Mouse (Mus musculus): ENCODE results near the gene Plekha5. TPM values are rescaled to one million over a fixed set of nuclear protein-coding genes. Genes with fewer than 3 reads are reported as not detected.
"Not testable (repeated sequence)": the region's sequence is repeated elsewhere in the genome, so short reads cannot be mapped to it uniquely, and the experiment has no call there.

Plekha5 gene
- total and polyA plus RNA-seq, 2 experiments from 2014 or later, result 24.2 to 28.8 TPM

- Histone ChIP-seq H3K9ac (replicated peaks; ENCODE audit: low read length, poor library complexity, severe bottlenecking) (no peak overlapping the region), H3K9me3 (ENCODE audit: low read length) (no peaks in the 10 kb centered on the region), H3K36me3 (ENCODE audit: insufficient read depth, low read length) (peaks cover 32% of the 10 kb centered on the region), H3K27ac (ENCODE audit: low read depth, low read length) (no peak overlapping the region), H3K4me2 (ENCODE audit: low read depth, low read length, poor library complexity, severe bottlenecking) (no peak overlapping the region), H3K4me3 (ENCODE audit: low read depth, low read length) (no peak overlapping the region), H3K4me1 (ENCODE audit: insufficient read depth, low read length) (no peaks in the 10 kb centered on the region), H3K27me3 (ENCODE audit: insufficient read depth, low read length) (no peaks in the 10 kb centered on the region)
- 94% methylated on average over 3 of the region's 3 CpGs for WGBS
- DNase-seq (ENCODE audit: low spot score), result no peak
- ATAC-seq (ENCODE audit: low FRiP score), result no peak
- no peak for TF ChIP-seq CTCF (IDR thresholded peaks at IDR 0.05)
Measured at GRCm38 (mm10) chr6:140574943-140575342, 151.1 kb downstream of the Plekha5 start.

GRCm38 (mm10) chr6:140576133-140576532 lies 152.3 kb downstream of the Plekha5 start:
- H3K4me1 ChIP-seq (ENCODE audit: insufficient read depth, low read length), result no peaks in the 10 kb centered on the region
- WGBS, result 92% methylated on average over 8 of the region's 8 CpGs
- DNase-seq (ENCODE audit: low spot score), result no peak
- no peak for TF ChIP-seq CTCF (IDR thresholded peaks at IDR 0.05)
- no peak overlapping the region for H3K27ac ChIP-seq (ENCODE audit: low read depth, low read length)
- H3K4me3 ChIP-seq (ENCODE audit: low read depth, low read length), result no peak overlapping the region
- no peak overlapping the region for H3K9ac ChIP-seq (replicated peaks; ENCODE audit: low read length, poor library complexity, severe bottlenecking)
- no peak overlapping the region for H3K4me2 ChIP-seq (ENCODE audit: low read depth, low read length, poor library complexity, severe bottlenecking)
- H3K9me3 ChIP-seq (ENCODE audit: low read length), result no peaks in the 10 kb centered on the region
- H3K36me3 ChIP-seq (ENCODE audit: insufficient read depth, low read length), result peaks cover 32% of the 10 kb centered on the region
- ATAC-seq (ENCODE audit: low FRiP score), result no peak
- H3K27me3 ChIP-seq (ENCODE audit: insufficient read depth, low read length), result no peaks in the 10 kb centered on the region

GRCm38 (mm10) chr6:140576961-140577821 lies 153.3 kb downstream of the Plekha5 start:
- 63% methylated on average over 18 of the region's 18 CpGs for WGBS
- TF ChIP-seq CTCF (IDR thresholded peaks at IDR 0.05), result peak; percentile 43
- Histone ChIP-seq H3K36me3 (ENCODE audit: insufficient read depth, low read length) (peaks cover 36% of the 10 kb centered on the region), H3K4me1 (ENCODE audit: insufficient read depth, low read length) (no peaks in the 10 kb centered on the region), H3K27ac (ENCODE audit: low read depth, low read length) (no peak overlapping the region), H3K9ac (replicated peaks; ENCODE audit: low read length, poor library complexity, severe bottlenecking) (no peak overlapping the region), H3K27me3 (ENCODE audit: insufficient read depth, low read length) (no peaks in the 10 kb centered on the region), H3K4me2 (ENCODE audit: low read depth, low read length, poor library complexity, severe bottlenecking) (no peak overlapping the region), H3K9me3 (ENCODE audit: low read length) (no peaks in the 10 kb centered on the region), H3K4me3 (ENCODE audit: low read depth, low read length) (no peak overlapping the region)
- ATAC-seq (ENCODE audit: low FRiP score) (no peak), DNase-seq (ENCODE audit: low spot score) (no peak)

DNA sequence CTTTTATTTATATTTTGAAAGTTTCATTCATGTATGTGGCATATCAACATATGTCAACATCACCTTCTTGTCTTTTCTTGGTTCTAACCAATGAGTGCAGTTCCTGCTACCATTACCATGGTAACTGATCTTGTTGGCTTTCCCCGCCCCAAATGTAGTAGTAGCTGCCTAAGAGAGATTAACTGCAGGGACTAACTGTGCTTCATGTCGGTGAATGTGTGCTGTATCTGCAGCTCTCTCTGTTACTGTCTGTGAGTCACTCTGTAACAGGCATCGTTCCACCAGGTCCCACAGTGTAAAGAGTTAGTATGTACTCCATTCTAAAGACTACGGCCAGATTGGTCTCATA lies 153.9 kb downstream of the Plekha5 start:
- Histone ChIP-seq H3K4me3 (ENCODE audit: low read depth, low read length) (no peak overlapping the region), H3K36me3 (ENCODE audit: insufficient read depth, low read length) (peaks cover 35% of the 10 kb centered on the region), H3K27ac (ENCODE audit: low read depth, low read length) (no peak overlapping the region), H3K9ac (replicated peaks; ENCODE audit: low read length, poor library complexity, severe bottlenecking) (no peak overlapping the region), H3K4me2 (ENCODE audit: low read depth, low read length, poor library complexity, severe bottlenecking) (no peak overlapping the region), H3K4me1 (ENCODE audit: insufficient read depth, low read length) (no peaks in the 10 kb centered on the region), H3K9me3 (ENCODE audit: low read length) (no peaks in the 10 kb centered on the region), H3K27me3 (ENCODE audit: insufficient read depth, low read length) (no peaks in the 10 kb centered on the region)
- ATAC-seq (ENCODE audit: low FRiP score), result no peak
- 86% methylated on average over 4 of the region's 4 CpGs for WGBS
- DNase-seq (ENCODE audit: low spot score), result no peak
- no peak for TF ChIP-seq CTCF (IDR thresholded peaks at IDR 0.05)

GRCm38 (mm10) chr6:140578985-140579384 lies 155.1 kb downstream of the Plekha5 start:
- H3K9me3 ChIP-seq (ENCODE audit: low read length); H3K27ac ChIP-seq (ENCODE audit: low read depth, low read length); H3K4me1 ChIP-seq (ENCODE audit: insufficient read depth, low read length); ATAC-seq (ENCODE audit: low FRiP score); H3K4me3 ChIP-seq (ENCODE audit: low read depth, low read length); DNase-seq (ENCODE audit: low spot score); H3K27me3 ChIP-seq (ENCODE audit: insufficient read depth, low read length); H3K9ac ChIP-seq (replicated peaks; ENCODE audit: low read length, poor library complexity, severe bottlenecking); H3K4me2 ChIP-seq (ENCODE audit: low read depth, low read length, poor library complexity, severe bottlenecking): not testable (repeated sequence)
- H3K36me3 ChIP-seq (ENCODE audit: insufficient read depth, low read length), result peaks cover 34% of the 10 kb centered on the region

- no peak overlapping the region for H3K4me2 ChIP-seq (ENCODE audit: low read depth, low read length, poor library complexity, severe bottlenecking)
- ATAC-seq (ENCODE audit: low FRiP score), result no peak
- no peaks in the 10 kb centered on the region for H3K4me1 ChIP-seq (ENCODE audit: insufficient read depth, low read length)
- no peak for TF ChIP-seq CTCF (IDR thresholded peaks at IDR 0.05)
- no peak overlapping the region for H3K27ac ChIP-seq (ENCODE audit: low read depth, low read length)
- peaks cover 30% of the 10 kb centered on the region for H3K36me3 ChIP-seq (ENCODE audit: insufficient read depth, low read length)
- DNase-seq (ENCODE audit: low spot score), result no peak
- no peaks in the 10 kb centered on the region for H3K9me3 ChIP-seq (ENCODE audit: low read length)
- WGBS, result 85% methylated on average over 4 of the region's 4 CpGs
- no peak overlapping the region for H3K4me3 ChIP-seq (ENCODE audit: low read depth, low read length)
- H3K27me3 ChIP-seq (ENCODE audit: insufficient read depth, low read length), result no peaks in the 10 kb centered on the region
- no peak overlapping the region for H3K9ac ChIP-seq (replicated peaks; ENCODE audit: low read length, poor library complexity, severe bottlenecking)
Measured at GRCm38 (mm10) chr6:140580170-140580569, 156.3 kb downstream of the Plekha5 start.
